Mouse (Mus musculus): ENCODE results near the gene Zfp260. TPM values are rescaled to one million over a fixed set of nuclear protein-coding genes. Genes with fewer than 3 reads are reported as not detected.
"Not testable (repeated sequence)": the region's sequence is repeated elsewhere in the genome, so short reads cannot be mapped to it uniquely, and the experiment has no call there.

The Zfp260 gene
- polyA plus RNA-seq, 1 experiment from 2014 or later, result 12.7 TPM

DNA sequence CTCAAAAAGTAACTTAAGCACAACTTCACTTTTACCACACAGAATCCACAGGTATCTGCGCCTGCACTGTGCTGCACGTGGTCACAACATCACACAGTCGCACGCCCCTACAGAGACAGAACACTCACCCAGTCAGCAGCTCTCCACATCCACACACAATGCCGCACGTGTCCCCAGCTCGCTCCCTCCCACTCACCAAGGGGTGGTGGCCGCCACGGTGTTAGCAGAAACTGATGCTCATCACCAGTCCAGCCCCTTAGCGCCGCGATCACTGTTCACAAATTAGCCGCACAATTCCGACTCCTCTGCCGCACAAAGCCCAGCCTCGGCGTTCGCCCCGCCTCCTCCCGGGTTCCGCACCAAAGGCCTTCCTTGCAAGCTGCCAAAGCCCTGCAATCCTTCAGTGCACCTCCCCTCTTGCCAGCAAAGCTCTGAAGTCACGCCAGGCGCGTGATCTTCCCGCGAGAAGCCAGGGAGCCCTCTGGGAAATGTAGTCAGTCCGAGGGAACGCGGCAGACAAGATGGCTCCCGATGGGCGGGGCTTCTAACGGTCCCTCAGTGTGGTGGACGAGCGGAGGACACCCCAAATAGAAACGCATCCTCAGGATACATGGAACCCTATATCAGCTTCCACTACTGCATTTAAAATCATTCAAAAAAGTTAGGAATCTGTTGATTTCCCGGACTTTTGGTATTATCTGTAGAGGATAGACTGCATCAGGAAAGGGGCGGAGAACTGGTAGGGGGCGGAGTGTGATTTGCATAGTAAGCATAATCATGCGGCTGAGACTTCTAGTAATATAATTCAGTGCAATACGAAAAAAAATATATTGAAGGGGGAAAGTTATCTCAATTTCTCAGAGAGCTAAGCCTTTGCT lies 4.2 kb upstream of the Zfp260 start, which contains the start of the genes Gm26920 and Zfp566:
Gene Gm26920, minus strand, starts transcription at position 319 of the 878 bp plus-strand sequence.
Gene Zfp566, minus strand, starts transcription at position 436 of the 878 bp plus-strand sequence.
- ATAC-seq (ENCODE audit: low read depth), result peak; percentile 93

DNA sequence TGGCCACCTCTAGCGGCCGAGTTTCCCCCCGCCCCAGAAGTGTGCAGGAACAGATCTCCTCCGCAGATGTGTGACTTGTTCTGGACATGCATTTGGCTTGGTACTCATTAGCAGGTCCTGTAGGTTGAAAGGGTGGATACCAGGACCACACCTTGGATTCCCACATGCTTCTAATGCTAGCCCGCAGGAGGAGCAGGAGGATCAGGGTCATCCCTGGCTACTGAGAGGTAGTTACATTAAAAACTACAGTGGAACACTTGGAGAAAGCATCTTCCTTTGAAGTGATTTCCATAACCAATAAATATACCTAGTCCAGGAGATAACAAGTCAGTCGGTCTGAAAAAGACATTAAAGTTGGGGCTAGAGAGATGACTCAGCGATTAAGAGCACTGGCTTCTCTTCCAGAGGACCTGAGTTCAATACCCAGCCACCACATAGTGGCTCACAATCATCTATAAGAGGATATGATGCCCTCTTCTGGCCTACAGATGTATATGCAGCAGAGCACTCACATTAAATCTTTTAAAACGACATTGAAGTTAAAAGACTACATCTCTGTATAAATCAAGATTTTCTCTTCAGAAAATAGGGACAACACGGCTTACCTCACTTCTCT lies 3.5 kb upstream of the Zfp260 start:
- ATAC-seq (ENCODE audit: low read depth), result no peak
- Histone ChIP-seq H3K27ac (peak overlapping the region; percentile 88), H3K36me3 (no peaks in the 10 kb centered on the region; the same call in 1 of the 2 replicates), H3K4me1 (replicated peaks) (peaks cover 42% of the 10 kb centered on the region), H3K9ac (peak overlapping the region; percentile 55), H3K27me3 (no peaks in the 10 kb centered on the region), H3K9me3 (replicated peaks) (no peaks in the 10 kb centered on the region), H3K4me2 (peak overlapping the region; percentile 78), H3K4me3 (replicated peaks) (peak overlapping the region; percentile 68)
- DNase-seq, result no peak
- WGBS (ENCODE audit: insufficient replicate concordance), result 5% methylated on average over 9 of the region's 9 CpGs

More for the DNA sequence above, 4.2 kb upstream of the Zfp260 start, which contains the start of the genes Gm26920 and Zfp566:
- Histone ChIP-seq H3K27ac (peak within 1 kb of the TSS; percentile 88), H3K4me2 (peak within 1 kb of the TSS; percentile 78), H3K9ac (peak within 1 kb of the TSS; percentile 72), H3K9me3 (replicated peaks) (no peaks in the 10 kb centered on the region), H3K4me3 (replicated peaks) (peak within 1 kb of the TSS; percentile 68), H3K4me1 (replicated peaks) (peaks cover 36% of the 10 kb centered on the region), H3K36me3 (peaks cover 7% of the 10 kb centered on the region), H3K27me3 (no peaks in the 10 kb centered on the region)
- under 1% methylated on average over 40 of the region's 40 CpGs for WGBS (ENCODE audit: insufficient replicate concordance)
- DNase-seq, result peak; percentile 92

DNA sequence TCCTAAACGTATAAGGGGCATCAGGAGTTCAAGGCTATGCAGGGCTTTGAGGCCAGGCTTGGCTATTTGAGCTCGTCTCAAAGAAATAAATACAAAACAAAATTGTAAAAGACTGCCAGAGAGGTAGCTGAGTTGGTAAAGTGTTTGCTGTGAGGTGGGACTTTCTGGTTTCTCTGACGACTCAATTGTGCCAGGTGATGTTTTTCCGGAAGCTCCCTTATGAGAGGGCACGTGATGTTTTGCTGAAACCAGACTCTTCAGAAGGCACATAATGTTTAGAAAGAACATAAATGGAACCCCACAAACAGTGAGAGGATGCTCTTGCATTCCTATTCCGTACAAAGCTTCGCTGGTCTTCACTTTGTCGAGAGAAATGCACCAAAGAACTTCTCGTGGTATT lies 1.9 kb upstream of the Zfp260 start:
- WGBS (ENCODE audit: insufficient replicate concordance), result 66% methylated on average over 9 of the region's 9 CpGs

DNA sequence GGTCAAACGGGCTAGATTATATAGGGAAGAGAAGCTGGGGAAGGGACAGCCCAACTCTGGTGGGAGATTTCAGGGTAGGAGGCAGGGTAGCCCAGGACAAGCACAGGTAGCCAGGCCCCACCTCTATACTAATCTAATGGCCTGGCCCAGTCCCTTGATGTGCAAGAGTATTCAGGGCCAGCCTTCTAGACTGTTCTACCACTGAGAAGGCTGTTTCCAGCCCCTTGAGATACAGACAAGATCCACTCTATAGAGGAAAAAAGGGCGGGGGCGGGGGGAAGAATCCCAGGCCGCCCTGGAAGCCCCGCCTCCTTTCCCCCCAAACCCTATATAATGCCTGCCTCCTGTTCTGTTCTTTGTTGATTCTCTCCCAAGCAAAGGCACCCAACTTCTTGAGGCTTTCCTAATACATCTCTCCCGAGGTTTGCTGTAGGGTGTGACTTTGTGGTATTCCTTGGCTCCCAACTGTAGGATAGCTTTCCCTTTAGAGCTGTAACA lies 610 bp upstream of the Zfp260 start:
- H3K4me1 ChIP-seq (replicated peaks), result peaks cover 58% of the 10 kb centered on the region
- H3K4me2 ChIP-seq, result peak overlapping the region; percentile 81
- peak overlapping the region; percentile 74 for H3K4me3 ChIP-seq (replicated peaks)
- WGBS (ENCODE audit: insufficient replicate concordance), result 64% methylated on average over 6 of the region's 6 CpGs
- H3K9ac ChIP-seq, result no peak overlapping the region
- no peaks in the 10 kb centered on the region for H3K27me3 ChIP-seq
- no peak for ATAC-seq (ENCODE audit: low read depth)
- H3K36me3 ChIP-seq, result 0 out of 2 replicates have a peak, but pooled peaks cover 2% of the 10 kb centered on the region
- no peak overlapping the region; the same call in 1 of the 2 replicates for H3K27ac ChIP-seq
- no peaks in the 10 kb centered on the region for H3K9me3 ChIP-seq (replicated peaks)
- DNase-seq, result no peak

More for the DNA sequence above, 1.9 kb upstream of the Zfp260 start:
- no peaks in the 10 kb centered on the region for H3K36me3 ChIP-seq
- no peak overlapping the region for H3K9ac ChIP-seq
- DNase-seq (no peak), ATAC-seq (ENCODE audit: low read depth) (no peak)
- H3K27ac ChIP-seq, result no peak overlapping the region
- no peaks in the 10 kb centered on the region for H3K9me3 ChIP-seq (replicated peaks)
- no peak overlapping the region for H3K4me2 ChIP-seq
- H3K27me3 ChIP-seq, result no peaks in the 10 kb centered on the region
- H3K4me1 ChIP-seq (replicated peaks), result peaks cover 55% of the 10 kb centered on the region
- no peak overlapping the region for H3K4me3 ChIP-seq (replicated peaks)

DNA sequence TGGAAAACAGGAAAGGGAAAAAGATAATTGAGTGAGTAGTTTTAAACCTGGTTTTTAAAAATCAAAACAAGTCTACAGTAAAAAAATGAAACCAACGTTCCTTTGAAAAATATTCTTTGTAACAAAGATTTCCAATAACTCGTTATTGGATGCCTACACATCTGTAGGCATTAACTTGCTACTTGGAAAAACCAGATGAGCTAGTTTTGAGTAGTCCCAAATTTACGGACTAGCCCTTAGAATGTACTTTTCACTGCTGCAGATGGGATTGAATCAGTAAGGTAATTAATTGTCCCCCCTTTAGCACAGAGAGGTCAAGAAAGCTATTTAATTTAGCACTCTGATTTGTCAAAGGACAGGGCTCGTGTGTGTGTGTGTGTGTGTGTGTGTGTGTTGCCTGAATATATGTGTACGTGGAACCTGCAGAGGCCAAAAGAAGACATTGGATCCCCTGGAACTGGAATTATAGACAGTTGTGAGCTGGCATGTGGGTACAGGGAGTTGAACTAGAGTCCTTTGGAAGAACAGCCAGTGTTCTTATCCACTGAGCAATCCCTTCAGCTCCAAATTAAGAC lies 1.1 kb downstream of the Zfp260 start:
- Histone ChIP-seq H3K36me3 (peaks cover 7% of the 10 kb centered on the region; the same call in 1 of the 2 replicates), H3K4me2 (peak overlapping the region; percentile 81), H3K4me1 (replicated peaks) (peaks cover 48% of the 10 kb centered on the region), H3K27me3 (no peaks in the 10 kb centered on the region), H3K9ac (peak overlapping the region; percentile 62), H3K27ac (no peak overlapping the region; the same call in 1 of the 2 replicates), H3K4me3 (replicated peaks) (peak overlapping the region; percentile 74), H3K9me3 (replicated peaks) (no peaks in the 10 kb centered on the region)
- 19% methylated on average over 5 of the region's 5 CpGs for WGBS (ENCODE audit: insufficient replicate concordance)
- ATAC-seq (ENCODE audit: low read depth) (no peak), DNase-seq (no peak)

DNA sequence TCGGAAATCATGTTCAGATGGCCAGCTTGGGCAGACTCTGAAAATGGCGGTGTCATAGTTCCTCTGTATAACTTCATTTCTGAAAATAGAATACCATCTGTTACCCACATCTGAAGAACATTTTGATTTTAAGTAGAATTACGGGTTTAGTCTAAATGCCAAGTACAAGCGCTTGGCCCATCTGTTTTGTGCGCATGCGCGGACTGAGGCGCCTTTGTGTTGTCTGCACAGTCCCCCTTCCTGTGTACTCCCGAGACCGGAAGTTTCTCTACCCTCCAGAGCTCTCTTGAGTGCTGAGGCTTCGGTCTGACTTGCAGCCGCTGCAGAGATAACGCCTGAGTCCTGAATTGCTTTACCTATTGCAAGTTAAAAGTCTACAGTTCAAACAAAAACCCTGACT lies 4.7 kb downstream of the Zfp260 start:
- peaks cover 30% of the 10 kb centered on the region for H3K4me1 ChIP-seq (replicated peaks)
- H3K36me3 ChIP-seq, result peaks cover 31% of the 10 kb centered on the region
- H3K27me3 ChIP-seq, result no peaks in the 10 kb centered on the region
- no peak for ATAC-seq (ENCODE audit: low read depth)
- no peak overlapping the region for H3K4me3 ChIP-seq (replicated peaks)
- no peak for DNase-seq
- WGBS (ENCODE audit: insufficient replicate concordance), result 78% methylated on average over 13 of the region's 13 CpGs
- H3K27ac ChIP-seq, result no peak overlapping the region
- no peak overlapping the region for H3K4me2 ChIP-seq
- H3K9me3 ChIP-seq (replicated peaks), result peaks cover 6% of the 10 kb centered on the region; the same call in 1 of the 2 replicates
- no peak overlapping the region for H3K9ac ChIP-seq

DNA sequence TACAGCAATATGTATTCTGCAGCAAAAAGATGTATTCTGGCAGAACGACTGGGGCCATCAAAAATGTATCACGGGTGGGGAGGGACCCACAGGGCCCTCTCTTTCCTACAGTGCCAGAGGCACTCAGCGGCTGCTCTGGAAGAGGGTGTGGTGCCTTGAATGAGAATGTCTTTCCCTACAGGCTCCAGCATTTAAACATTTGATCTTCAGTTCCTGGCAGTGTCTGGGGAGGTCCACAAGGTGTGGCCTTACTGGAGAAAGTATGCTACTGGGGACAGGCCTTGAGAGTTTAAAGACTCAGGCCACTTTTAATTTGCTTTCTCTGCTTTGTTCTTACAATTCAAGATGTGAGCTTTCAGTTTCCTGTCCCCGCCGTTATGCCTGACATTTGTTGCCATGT lies 21.5 kb downstream of the Zfp260 start:
- DNase-seq (no peak), ATAC-seq (ENCODE audit: low read depth) (no peak)
- Histone ChIP-seq H3K9ac (no peak overlapping the region), H3K4me3 (replicated peaks) (no peak overlapping the region), H3K9me3 (replicated peaks) (peaks cover 21% of the 10 kb centered on the region), H3K27me3 (no peaks in the 10 kb centered on the region), H3K27ac (no peak overlapping the region), H3K36me3 (no peaks in the 10 kb centered on the region), H3K4me2 (no peak overlapping the region), H3K4me1 (replicated peaks) (peaks cover 2% of the 10 kb centered on the region)
- 78% methylated on average over 5 of the region's 5 CpGs for WGBS (ENCODE audit: insufficient replicate concordance)

DNA sequence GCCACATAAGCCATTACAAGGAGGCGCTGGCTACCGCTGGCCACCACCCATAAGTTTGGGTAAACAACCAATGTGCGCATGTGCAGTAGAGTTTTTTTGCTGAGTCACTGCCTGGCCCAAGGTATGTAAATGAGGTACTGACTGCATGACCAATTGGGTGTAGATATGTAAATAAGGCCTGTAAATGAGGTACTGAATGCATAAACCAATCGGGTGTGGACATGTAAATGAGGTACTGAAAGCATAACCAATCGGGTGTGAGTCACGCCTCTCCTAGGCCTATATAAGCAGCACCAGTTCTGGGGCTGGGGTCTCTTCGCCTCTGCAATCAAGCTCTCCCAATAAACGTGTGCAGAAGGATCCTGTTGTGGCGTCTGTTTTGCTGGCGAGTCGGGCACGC lies 23.4 kb downstream of the Zfp260 start:
- not testable (repeated sequence) for H3K4me3 ChIP-seq (replicated peaks); ATAC-seq (ENCODE audit: low read depth); H3K27ac ChIP-seq; H3K9ac ChIP-seq; H3K4me2 ChIP-seq; H3K36me3 ChIP-seq; H3K27me3 ChIP-seq
- peaks cover 15% of the 10 kb centered on the region for H3K4me1 ChIP-seq (replicated peaks)
- DNase-seq, result peak; percentile 9
- 87% methylated on average over 12 of the region's 12 CpGs for WGBS (ENCODE audit: insufficient replicate concordance)
- peaks cover 21% of the 10 kb centered on the region for H3K9me3 ChIP-seq (replicated peaks)

DNA sequence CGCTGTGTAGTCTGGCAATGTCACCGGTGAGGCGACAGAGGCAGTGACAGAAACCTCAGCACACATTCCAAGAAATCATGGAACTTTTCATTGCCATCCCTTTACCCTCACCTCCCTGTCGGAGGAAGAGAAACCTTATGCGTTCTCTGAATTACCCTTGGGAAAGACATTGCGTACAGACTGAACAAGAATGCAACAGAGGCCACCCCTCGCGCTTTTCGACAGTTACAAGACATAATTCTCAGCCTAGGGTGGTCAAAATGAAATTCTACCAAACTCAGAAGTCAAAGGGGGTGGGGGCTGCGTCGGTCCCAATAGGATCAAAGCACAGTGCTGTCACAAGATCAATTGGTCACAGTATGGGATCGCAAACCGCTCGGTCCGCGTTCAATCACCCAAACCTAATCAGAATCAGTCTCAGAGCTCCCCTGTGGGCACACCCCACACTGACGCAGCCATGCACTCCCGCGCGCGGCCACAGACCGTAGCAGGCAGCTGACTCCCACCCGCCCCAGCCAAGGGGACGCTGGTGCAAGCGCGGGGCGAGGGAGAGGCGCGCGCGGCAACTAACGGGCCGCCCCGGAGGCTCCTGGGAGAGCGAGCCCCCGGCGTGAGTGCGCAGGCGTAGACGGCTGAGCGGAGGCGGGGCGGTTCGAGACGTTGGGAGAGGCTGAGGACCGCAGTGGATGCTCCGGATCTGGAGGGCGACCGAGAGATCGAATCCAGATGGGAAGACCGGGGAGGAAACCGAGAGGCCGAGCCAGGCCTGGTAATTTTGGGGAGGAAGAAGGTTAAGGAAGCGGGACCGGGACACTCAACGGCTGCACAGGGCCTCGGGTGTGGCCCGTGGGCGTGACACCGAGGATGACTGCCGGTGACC lies 27.0 kb downstream of the Zfp260 start, which contains the start of gene Zfp382:
Gene Zfp382, plus strand, starts transcription at position 635 of the 880 bp plus-strand sequence.
- WGBS (ENCODE audit: insufficient replicate concordance), result under 1% methylated on average over 61 of the region's 61 CpGs
- Histone ChIP-seq H3K4me1 (replicated peaks) (peaks cover 16% of the 10 kb centered on the region), H3K4me3 (replicated peaks) (peak within 1 kb of the TSS; percentile 73), H3K9me3 (replicated peaks) (0 out of 2 replicates have a peak, but pooled peaks cover 6% of the 10 kb centered on the region), H3K27me3 (no peaks in the 10 kb centered on the region), H3K36me3 (peaks cover 3% of the 10 kb centered on the region; the same call in 1 of the 2 replicates), H3K27ac (peak within 1 kb of the TSS; percentile 62), H3K4me2 (peak within 1 kb of the TSS; percentile 88), H3K9ac (peak within 1 kb of the TSS; percentile 80)
- DNase-seq, result peak; percentile 81
- peak; percentile 95 for ATAC-seq (ENCODE audit: low read depth)

DNA sequence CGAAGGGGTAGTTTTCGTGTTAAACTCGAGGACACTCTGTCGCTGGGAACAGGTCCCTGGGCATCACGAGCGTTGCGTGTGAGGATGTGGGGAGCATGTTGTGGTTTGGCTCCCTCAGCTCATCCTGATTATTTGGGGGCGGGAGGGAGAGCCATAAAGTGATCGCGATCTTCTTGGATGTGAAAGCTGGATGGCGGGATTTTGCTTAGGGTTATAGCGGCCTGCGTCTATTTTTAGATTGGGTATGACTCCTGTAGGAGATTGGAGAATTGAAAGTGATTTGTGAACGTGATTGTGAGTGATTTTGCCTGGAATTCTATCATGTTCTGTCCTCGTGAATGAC lies 27.6 kb downstream of the Zfp260 start:
- 4% methylated on average over 15 of the region's 15 CpGs for WGBS (ENCODE audit: insufficient replicate concordance)
- H3K27ac ChIP-seq, result peak overlapping the region; percentile 62; the same call in 1 of the 2 replicates

More for the DNA sequence above, 27.6 kb downstream of the Zfp260 start:
- Histone ChIP-seq H3K36me3 (peaks cover 9% of the 10 kb centered on the region; the same call in 1 of the 2 replicates), H3K4me2 (peak overlapping the region; percentile 88), H3K4me1 (replicated peaks) (peaks cover 16% of the 10 kb centered on the region), H3K4me3 (replicated peaks) (peak overlapping the region; percentile 73), H3K9me3 (replicated peaks) (0 out of 2 replicates have a peak, but pooled peaks cover 6% of the 10 kb centered on the region), H3K9ac (peak overlapping the region; percentile 80), H3K27me3 (no peaks in the 10 kb centered on the region)
- ATAC-seq (ENCODE audit: low read depth) (no peak), DNase-seq (no peak)
